Mouse (Mus musculus): ENCODE measurements around the gene Zmiz1.

Zmiz1 gene

GRCm38 (mm10) chr14:25454066-25454760 is 4.8 kb upstream of the Zmiz1 start:
- peak; percentile 46 for DNase-seq (ENCODE audit: low read depth, low spot score)

DNA sequence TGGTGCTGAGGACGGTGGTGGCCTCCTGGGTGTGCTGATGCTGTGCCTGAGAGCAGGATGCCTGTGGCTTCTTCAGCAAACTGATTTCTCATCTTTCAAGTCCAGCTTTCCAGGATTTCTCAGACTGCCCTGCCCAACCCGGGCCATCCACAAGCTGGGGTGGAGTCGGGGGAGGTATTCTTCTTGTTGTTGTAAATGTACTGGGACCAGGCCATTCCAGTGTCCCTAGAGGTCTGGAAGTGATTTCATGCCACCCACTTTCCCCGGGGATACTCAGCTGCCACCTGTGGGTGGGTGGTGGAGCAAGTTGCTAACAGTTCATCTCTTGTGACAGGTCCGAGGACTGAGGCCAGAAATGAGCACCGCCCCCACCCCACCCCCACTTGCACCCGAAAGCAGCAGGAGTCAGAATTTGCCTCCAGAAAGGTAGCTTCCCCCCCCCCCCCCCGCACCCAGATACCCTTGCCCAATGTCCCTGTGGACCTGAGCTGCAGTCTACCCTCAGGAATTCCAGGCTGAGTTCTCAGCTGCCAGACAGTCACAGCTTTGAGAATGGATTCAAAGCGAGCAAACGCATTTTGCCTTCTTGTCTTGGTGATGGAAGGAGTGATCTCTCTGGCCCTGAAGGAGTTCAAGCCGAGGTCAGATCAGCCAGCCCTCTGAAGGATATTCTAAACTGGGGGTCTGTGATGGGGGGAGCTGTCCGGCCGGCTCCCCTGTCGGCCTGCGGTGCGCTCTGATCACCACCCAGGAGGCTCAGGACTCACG is 2.1 kb upstream of the Zmiz1 start:
- DNase-seq (ENCODE audit: low read depth, low spot score) = no peak

DNA sequence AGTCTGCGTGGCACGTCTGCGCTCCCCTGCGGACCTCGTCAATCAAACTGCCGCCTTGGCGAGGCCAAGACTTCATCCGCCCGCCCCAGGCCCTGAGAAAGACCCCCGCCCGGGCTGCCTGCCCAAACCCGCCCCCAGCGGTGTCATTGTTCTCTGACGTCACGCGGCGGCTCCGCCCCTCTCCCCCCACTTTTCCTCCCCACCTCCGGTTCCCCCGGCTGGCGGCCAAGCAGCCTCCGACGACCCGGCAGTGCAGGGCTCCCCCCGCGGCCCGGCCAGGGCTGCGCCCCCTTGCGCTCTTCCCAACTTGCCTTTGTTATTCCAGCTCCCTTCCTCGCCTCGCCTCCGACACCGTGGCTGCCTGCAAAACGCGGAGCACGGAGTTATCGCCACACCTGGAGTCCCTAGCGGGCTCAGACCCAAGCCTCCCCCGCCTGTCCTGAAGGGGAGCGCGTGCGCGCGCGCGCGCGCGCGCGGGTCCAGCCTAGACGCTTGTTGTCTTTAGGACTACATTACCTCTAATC is 1.5 kb upstream of the Zmiz1 start:
- peak; percentile 97 for DNase-seq (ENCODE audit: low read depth, low spot score)

DNA sequence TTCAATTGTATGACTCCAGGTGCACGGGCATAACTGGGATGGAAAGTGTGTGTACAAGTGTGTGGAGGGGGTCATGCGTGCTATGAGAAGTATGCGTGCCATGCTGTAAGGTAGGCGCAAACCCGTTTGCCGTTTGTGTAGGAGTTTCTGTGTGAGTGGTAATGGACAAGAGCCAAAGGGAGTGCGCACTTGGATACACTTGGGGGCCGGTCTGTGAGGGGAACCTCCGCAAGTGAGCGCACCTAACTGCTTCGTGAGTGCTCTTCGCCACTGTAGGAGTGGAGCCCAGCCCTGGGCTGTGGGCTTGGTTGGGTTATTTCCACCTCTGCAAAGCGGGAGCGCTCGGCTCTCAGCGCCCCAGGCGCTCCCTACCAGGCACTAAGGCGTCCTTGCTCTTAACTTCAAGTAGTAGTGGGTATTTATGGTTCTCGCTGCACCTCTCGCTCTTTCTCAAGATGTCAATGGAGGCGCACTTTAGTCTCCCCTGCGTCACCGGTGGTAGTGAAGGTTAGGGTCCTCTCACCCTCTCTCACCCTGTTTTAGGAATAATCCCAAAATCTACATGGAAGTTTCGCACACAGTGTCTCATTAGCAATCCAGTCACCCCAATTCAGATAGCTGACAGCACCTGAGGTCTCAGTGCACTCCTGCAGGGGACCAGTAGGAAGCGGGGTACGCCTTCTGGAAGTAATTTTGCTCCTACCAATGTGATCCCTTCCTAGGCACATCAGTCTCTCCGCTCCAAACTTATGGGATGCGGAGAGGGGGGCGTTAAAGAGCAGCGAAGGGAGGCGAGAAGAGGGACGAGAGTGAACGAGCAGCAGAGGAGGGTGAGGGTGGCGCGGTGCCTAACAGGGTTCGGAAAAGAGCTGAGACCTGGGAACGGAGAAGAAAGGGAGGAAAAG is 622 bp upstream of the Zmiz1 start:
- peak; percentile 73 for DNase-seq (ENCODE audit: low read depth, low spot score)

DNA sequence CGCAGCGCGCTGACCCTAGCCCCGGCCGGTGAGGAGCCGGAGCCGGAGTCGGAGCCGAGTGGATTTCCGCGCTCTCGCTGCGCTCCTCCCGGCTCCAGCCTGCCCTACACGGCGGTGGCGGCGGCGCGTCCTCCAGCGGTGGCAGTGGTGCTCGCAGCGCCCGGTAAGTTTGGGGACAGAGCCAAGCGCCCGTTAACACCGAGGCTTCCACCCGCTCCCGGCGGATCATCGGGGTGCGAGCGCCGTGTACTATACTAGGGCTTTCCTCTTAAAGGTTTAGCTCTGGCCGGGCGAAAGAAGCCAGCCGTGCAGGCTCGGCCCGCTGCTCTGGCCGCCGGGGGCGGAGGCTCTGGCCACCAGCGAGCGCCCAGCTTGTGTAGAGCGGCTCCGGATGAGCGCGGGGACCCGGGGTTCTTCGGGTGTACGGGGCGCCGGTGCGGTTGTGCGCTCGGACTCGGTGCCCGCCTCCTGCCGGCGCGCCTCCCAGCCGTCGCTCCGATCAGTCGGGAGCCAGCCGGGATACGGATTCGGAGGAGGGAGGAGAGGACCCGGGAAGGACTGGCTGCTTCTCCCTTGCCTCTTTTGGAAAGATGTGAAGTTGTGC is 511 bp downstream of the Zmiz1 start:
- DNase-seq (ENCODE audit: low read depth, low spot score) = no peak

DNA sequence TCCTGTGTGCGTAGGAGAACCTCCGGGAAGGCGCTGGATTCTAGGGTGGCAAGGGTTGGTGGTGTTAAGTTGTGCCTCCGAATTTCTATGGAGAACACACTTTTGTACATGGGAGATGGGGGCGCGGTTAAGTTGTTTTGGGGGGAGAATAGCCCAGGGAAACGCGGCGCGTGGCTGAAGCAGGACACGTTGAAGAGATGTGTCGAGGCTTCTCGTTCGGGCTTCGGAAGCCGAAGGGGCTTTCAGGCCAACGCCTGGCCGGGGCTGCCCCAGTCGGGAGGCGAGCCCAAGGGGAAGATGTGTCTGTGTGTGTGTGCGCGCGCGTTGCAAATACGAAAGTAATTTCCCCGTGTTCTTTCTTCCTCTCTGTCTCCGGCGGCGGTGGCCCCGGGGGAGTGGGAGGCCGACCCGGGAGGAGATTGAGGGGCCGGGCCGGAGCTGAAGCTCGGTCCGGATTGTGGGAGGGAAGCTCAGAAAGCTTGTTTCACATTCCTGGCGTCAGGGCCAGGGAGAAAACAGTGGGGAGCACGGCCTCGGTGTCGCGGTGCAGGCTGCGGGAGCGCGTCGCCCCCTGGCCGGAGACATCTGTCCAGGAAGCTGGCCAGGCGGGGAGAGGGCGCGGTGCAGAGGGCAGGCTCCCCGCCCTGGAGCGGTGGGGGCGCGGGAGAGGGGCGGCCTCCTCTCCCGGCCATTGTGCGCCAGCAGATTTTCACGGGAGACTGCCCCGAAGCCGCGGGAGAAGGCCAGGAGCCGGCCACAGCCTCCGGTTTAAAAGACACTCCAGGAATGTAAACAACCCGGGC is 1.2 kb downstream of the Zmiz1 start:
- DNase-seq (ENCODE audit: low read depth, low spot score) = peak; percentile 36

GRCm38 (mm10) chr14:25460801-25461675 is 2.1 kb downstream of the Zmiz1 start:
- peak; percentile 37 for DNase-seq (ENCODE audit: low read depth, low spot score)

DNA sequence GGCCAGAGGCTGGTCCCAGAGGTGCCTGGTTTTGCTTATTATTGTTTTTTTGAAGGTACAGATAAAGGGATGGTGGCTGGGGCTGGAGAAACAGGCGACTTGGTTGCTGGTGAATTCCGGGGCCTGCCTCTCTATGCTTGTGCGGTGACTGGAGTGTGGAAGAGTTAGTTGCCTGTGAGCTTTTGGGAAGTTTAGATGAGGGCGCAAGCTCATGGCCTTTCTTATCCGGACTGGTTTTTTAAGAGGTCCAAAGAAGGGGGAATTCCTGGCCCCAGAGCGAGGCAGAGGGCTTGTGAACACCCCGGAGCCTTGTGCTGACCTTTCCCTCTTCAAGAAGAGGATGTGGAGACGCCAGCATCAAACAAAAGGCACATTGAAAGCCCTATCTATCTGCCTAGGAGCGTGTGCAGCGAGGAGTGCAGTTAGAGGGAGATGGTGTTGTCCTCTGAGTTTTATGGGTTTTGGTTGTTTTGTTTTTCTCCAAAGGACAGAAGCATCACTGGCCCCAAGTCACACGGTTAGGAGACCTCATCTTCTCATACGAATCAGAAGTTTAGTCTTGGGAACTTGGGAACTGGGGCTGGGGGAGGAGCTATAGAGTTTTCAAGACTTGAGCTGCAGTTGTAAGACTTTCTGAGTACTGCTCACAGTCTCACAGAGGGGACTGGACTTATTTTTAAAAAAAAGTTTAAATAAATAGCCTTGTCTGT is 2.8 kb downstream of the Zmiz1 start:
- no peak for DNase-seq (ENCODE audit: low read depth, low spot score)

- DNase-seq (ENCODE audit: low read depth, low spot score) = no peak
Measured at GRCm38 (mm10) chr14:25462975-25463374, 4.0 kb downstream of the Zmiz1 start.

GRCm38 (mm10) chr14:25463919-25464318 is 4.9 kb downstream of the Zmiz1 start:
- peak; percentile 12 for DNase-seq (ENCODE audit: low read depth, low spot score)

DNA sequence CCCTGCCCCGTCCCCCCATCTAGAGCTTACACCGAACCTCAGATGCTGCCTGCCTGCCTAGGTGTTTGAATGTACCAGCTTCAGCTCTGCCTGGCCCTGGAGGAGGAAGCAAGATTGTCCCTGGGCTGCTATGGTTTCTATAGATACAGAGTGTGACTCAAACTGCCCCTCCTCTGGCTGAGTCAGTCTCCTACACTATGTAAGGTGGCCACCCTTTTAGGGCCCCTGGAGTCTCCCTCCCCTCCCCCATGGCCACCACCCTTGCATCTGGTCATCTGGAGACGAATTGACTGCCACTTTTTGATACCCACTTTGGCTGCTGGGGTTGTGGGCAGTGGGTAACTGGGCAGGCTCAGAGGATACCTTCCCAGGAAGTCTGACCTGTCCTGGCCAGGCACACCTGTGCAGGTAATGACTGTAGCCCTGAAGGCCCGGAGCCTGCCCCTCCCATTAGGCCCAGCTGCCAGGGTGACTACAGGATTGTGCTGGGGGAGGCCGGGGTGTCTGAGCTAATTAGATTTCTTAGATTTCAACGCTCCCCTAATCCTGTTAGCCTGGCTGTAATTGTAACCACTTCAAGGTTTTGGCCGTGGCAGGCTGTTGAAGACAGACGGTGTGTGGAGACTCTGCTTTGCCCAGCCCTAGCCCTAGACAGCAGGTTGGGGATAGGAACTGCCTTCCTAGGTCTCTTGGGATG is 5.8 kb downstream of the Zmiz1 start:
- DNase-seq (ENCODE audit: low read depth, low spot score) = no peak

GRCm38 (mm10) chr14:25466361-25466760 is 7.4 kb downstream of the Zmiz1 start:
- no peak for DNase-seq (ENCODE audit: low read depth, low spot score)

DNA sequence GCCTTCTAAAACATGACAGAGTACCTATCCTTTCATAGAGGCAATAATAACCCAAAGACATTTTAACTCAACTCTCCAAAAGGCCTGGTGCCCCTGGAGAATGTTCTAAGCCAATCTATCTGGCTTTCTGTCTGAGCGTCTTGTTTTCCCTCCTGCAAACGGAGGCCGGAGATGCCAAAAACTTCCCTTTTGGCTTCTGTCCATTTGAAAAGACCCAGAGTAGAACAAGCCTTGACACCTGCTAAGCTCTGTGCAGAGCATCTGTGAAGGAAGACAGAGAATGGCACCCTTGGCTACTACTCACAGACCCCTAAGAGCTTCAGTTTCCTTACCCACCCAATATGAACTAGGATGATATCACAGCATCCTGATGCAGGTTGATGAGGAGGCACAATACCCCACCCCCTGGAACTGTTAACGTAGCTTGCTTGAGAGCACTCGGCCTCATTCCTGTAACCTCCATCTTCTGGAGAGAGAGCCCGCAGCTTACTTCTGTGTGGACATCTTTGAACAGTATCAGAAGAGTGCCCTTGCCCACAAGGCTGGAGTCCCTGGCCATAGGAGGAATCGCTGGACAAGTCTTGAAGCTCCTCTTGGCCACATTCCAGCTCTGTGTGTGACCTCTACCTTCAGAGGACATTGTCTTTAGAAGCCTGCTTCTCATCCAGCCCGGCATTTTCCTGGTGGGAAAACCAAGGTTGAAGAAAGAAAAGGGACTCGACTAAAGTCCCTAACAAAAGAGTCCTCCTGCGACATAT is 9.1 kb downstream of the Zmiz1 start:
- DNase-seq (ENCODE audit: low read depth, low spot score) = no peak

GRCm38 (mm10) chr14:25468891-25469529 is 10.0 kb downstream of the Zmiz1 start:
- DNase-seq (ENCODE audit: low read depth, low spot score) = no peak

- no peak for DNase-seq (ENCODE audit: low read depth, low spot score)
Measured at GRCm38 (mm10) chr14:25470224-25470805, 11.3 kb downstream of the Zmiz1 start.

- DNase-seq (ENCODE audit: low read depth, low spot score) = no peak
Measured at GRCm38 (mm10) chr14:25471035-25471434, 12.1 kb downstream of the Zmiz1 start.
